Mouse (Mus musculus): ENCODE results near the gene Tiam2. TPM values are rescaled to one million over a fixed set of nuclear protein-coding genes. Genes with fewer than 3 reads are reported as not detected.

The Tiam2 gene
- polyA plus RNA-seq, 1 experiment from 2014 or later, result 3.3 TPM

- 0 out of 2 replicates have a peak, but pooled peaks cover 4% of the 10 kb centered on the region for H3K4me1 ChIP-seq (replicated peaks; ENCODE audit: insufficient read depth, low read length)
- H3K36me3 ChIP-seq (ENCODE audit: insufficient read depth, low read length), result no peaks in the 10 kb centered on the region
- H3K9me3 ChIP-seq (replicated peaks; ENCODE audit: low read length), result no peaks in the 10 kb centered on the region
- H3K9ac ChIP-seq (ENCODE audit: low read depth, low read length), result no peak overlapping the region
- no peaks in the 10 kb centered on the region for H3K27me3 ChIP-seq (ENCODE audit: insufficient read depth, low read length)
- ATAC-seq (replicated peaks; ENCODE audit: low FRiP score, low read depth) (no peak), DNase-seq (ENCODE audit: low spot score) (peak; percentile 29)
- 17% methylated on average over 2 of the region's 2 CpGs for WGBS
- H3K27ac ChIP-seq, result no peak overlapping the region
- H3K4me3 ChIP-seq (replicated peaks; ENCODE audit: low read depth, low read length), result no peak overlapping the region
- TF ChIP-seq CTCF (IDR thresholded peaks at IDR 0.05; ENCODE audit: low read depth), result no peak
- H3K4me2 ChIP-seq (ENCODE audit: low read length), result no peak overlapping the region
These were observed 31.3 kb upstream of the Tiam2 start for GRCm38 (mm10) chr17:3295097-3295496.

DNA sequence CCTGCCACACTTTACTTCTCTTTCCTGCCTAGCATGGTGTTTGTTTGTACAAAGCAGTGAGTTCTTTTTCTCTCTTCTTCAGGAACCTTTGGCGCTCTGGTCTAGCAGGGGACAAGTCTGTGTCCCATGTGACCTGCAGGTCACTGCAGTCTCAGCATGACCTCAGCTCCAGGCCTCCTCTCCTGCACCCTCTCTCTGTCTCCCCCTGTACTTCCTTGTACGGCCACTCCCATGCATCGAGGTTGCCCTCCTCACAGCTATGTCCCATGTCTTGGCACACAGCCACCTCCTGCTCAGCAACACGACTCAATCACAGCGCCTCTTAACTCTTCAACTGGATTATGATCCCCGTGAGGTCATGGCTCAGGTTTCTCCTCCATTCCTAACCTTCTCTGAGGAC is 26.9 kb upstream of the Tiam2 start:
- 36% methylated on average over 6 of the region's 6 CpGs for WGBS
- ATAC-seq (replicated peaks; ENCODE audit: low FRiP score, low read depth) (peak; percentile 81), DNase-seq (ENCODE audit: low spot score) (no peak)
- Histone ChIP-seq H3K9me3 (replicated peaks; ENCODE audit: low read length) (no peaks in the 10 kb centered on the region), H3K27ac (no peak overlapping the region), H3K4me3 (replicated peaks; ENCODE audit: low read depth, low read length) (no peak overlapping the region), H3K36me3 (ENCODE audit: insufficient read depth, low read length) (no peaks in the 10 kb centered on the region), H3K27me3 (ENCODE audit: insufficient read depth, low read length) (no peaks in the 10 kb centered on the region), H3K4me1 (replicated peaks; ENCODE audit: insufficient read depth, low read length) (0 out of 2 replicates have a peak, but pooled peaks cover 4% of the 10 kb centered on the region), H3K4me2 (ENCODE audit: low read length) (no peak overlapping the region), H3K9ac (ENCODE audit: low read depth, low read length) (no peak overlapping the region)
- no peak for TF ChIP-seq CTCF (IDR thresholded peaks at IDR 0.05; ENCODE audit: low read depth)

DNA sequence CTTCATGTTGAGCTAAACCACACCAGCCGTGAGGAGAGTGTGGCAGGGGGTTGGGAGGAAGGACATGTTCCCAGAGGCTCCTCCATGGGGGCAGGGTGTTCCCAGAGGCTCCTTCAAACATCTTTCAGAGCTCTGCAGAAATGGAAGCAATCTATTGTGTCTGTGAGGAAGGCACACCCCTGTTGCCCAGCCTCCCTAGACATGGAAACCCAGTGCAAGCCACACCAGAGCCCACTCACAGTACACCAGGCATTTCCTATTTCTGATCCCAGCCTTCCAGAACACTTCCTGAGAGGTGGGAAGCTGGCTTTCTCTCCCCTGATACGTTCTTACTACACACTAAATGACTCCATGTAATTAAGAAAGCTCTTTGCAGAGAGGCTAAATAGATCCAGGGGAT is 20.4 kb upstream of the Tiam2 start:
- no peaks in the 10 kb centered on the region for H3K27me3 ChIP-seq (ENCODE audit: insufficient read depth, low read length)
- no peaks in the 10 kb centered on the region for H3K9me3 ChIP-seq (replicated peaks; ENCODE audit: low read length)
- H3K4me3 ChIP-seq (replicated peaks; ENCODE audit: low read depth, low read length), result no peak overlapping the region
- no peaks in the 10 kb centered on the region for H3K4me1 ChIP-seq (replicated peaks; ENCODE audit: insufficient read depth, low read length)
- H3K4me2 ChIP-seq (ENCODE audit: low read length), result no peak overlapping the region
- no peak overlapping the region for H3K27ac ChIP-seq
- no peak overlapping the region for H3K9ac ChIP-seq (ENCODE audit: low read depth, low read length)
- ATAC-seq (replicated peaks; ENCODE audit: low FRiP score, low read depth) (no peak), DNase-seq (ENCODE audit: low spot score) (peak; percentile 18)
- TF ChIP-seq CTCF (IDR thresholded peaks at IDR 0.05; ENCODE audit: low read depth), result no peak
- no peaks in the 10 kb centered on the region for H3K36me3 ChIP-seq (ENCODE audit: insufficient read depth, low read length)
- 49% methylated on average over 2 of the region's 2 CpGs for WGBS

GRCm38 (mm10) chr17:3313711-3314624 is 12.4 kb upstream of the Tiam2 start:
- WGBS, result 5% methylated on average over 60 of the region's 60 CpGs

GRCm38 (mm10) chr17:3314625-3315020 is 11.8 kb upstream of the Tiam2 start:
- DNase-seq (ENCODE audit: low spot score) (no peak), ATAC-seq (replicated peaks; ENCODE audit: low FRiP score, low read depth) (no peak)
- WGBS, result 29% methylated on average over 3 of the region's 3 CpGs
- no peaks in the 10 kb centered on the region for H3K9me3 ChIP-seq (replicated peaks; ENCODE audit: low read length)
- H3K4me1 ChIP-seq (replicated peaks; ENCODE audit: insufficient read depth, low read length), result no peaks in the 10 kb centered on the region
- peak overlapping the region; percentile 31 for H3K4me3 ChIP-seq (replicated peaks; ENCODE audit: low read depth, low read length)
- 0 out of 2 replicates have a peak overlapping the region, but pooled peaks have one; percentile 19 for H3K27ac ChIP-seq
- H3K9ac ChIP-seq (ENCODE audit: low read depth, low read length), result peak overlapping the region; percentile 58
- H3K27me3 ChIP-seq (ENCODE audit: insufficient read depth, low read length), result no peaks in the 10 kb centered on the region
- peak overlapping the region; percentile 54 for H3K4me2 ChIP-seq (ENCODE audit: low read length)
- no peaks in the 10 kb centered on the region for H3K36me3 ChIP-seq (ENCODE audit: insufficient read depth, low read length)
- TF ChIP-seq CTCF (IDR thresholded peaks at IDR 0.05; ENCODE audit: low read depth), result no peak

More at GRCm38 (mm10) chr17:3313711-3314624, 12.4 kb upstream of the Tiam2 start:
- peak overlapping the region; percentile 54 for H3K4me2 ChIP-seq (ENCODE audit: low read length)
- no peak for TF ChIP-seq CTCF (IDR thresholded peaks at IDR 0.05; ENCODE audit: low read depth)
- H3K36me3 ChIP-seq (ENCODE audit: insufficient read depth, low read length), result no peaks in the 10 kb centered on the region
- peak overlapping the region; percentile 58 for H3K9ac ChIP-seq (ENCODE audit: low read depth, low read length)
- H3K4me1 ChIP-seq (replicated peaks; ENCODE audit: insufficient read depth, low read length), result no peaks in the 10 kb centered on the region
- ATAC-seq (replicated peaks; ENCODE audit: low FRiP score, low read depth) (peak; percentile 95), DNase-seq (ENCODE audit: low spot score) (peak; percentile 88)
- H3K4me3 ChIP-seq (replicated peaks; ENCODE audit: low read depth, low read length), result peak overlapping the region; percentile 31
- H3K9me3 ChIP-seq (replicated peaks; ENCODE audit: low read length), result no peaks in the 10 kb centered on the region
- no peaks in the 10 kb centered on the region for H3K27me3 ChIP-seq (ENCODE audit: insufficient read depth, low read length)
- 0 out of 2 replicates have a peak overlapping the region, but pooled peaks have one; percentile 19 for H3K27ac ChIP-seq

- WGBS, result 72% methylated on average over 4 of the region's 4 CpGs
These were observed 10.8 kb upstream of the Tiam2 start for GRCm38 (mm10) chr17:3315581-3315980.

More at GRCm38 (mm10) chr17:3315581-3315980, 10.8 kb upstream of the Tiam2 start:
- Histone ChIP-seq H3K4me1 (replicated peaks; ENCODE audit: insufficient read depth, low read length) (no peaks in the 10 kb centered on the region), H3K4me3 (replicated peaks; ENCODE audit: low read depth, low read length) (no peak overlapping the region), H3K9me3 (replicated peaks; ENCODE audit: low read length) (no peaks in the 10 kb centered on the region), H3K27ac (no peak overlapping the region), H3K9ac (ENCODE audit: low read depth, low read length) (no peak overlapping the region), H3K36me3 (ENCODE audit: insufficient read depth, low read length) (no peaks in the 10 kb centered on the region), H3K27me3 (ENCODE audit: insufficient read depth, low read length) (no peaks in the 10 kb centered on the region), H3K4me2 (ENCODE audit: low read length) (no peak overlapping the region)
- DNase-seq (ENCODE audit: low spot score) (no peak), ATAC-seq (replicated peaks; ENCODE audit: low FRiP score, low read depth) (no peak)
- TF ChIP-seq CTCF (IDR thresholded peaks at IDR 0.05; ENCODE audit: low read depth), result no peak
